Mouse (Mus musculus) MEL (cell line): ENCODE measurements at regions not wholly inside any gene's neighbourhood (a gene's known extent, or its start where the extent isn't known, plus 50 kb on each side); places are given as distances from the start of the nearest gene placed in this dataset.

ENCODE experiments used
- DNase-seq: peaks from one replicate; pipeline ENCODE4 v3.0.0; 2011; ENCODE audit warnings: low read depth, low spot score
- H3K27ac ChIP-seq: 2 replicates; pipeline ENCODE4 v1.5.1; 2012; ENCODE audit warnings: low read depth, mild to moderate bottlenecking, control low read depth, low read length, moderate library complexity; ENCODE audit not compliant: control insufficient read depth
- H3K27me3 ChIP-seq, 2 experiments: fragments of 150-350 bp in 1 of 2; sonication (generic) in 1 of 2; 2 replicates each; pipeline ENCODE4 v1.6.1; 2012; ENCODE audit warnings: low read length in 2 of 2, mild to moderate bottlenecking in 2 of 2, improper control_type of control experiment in 1 of 2, moderate library complexity in 1 of 2; ENCODE audit not compliant: insufficient read depth in 2 of 2, control insufficient read depth in 1 of 2
- H3K36me3 ChIP-seq, 2 experiments: 2 replicates each; pipeline ENCODE4 v1.6.1; 2012 to 2014; ENCODE audit warnings: low read length in 2 of 2, improper control_type of control experiment in 1 of 2, inconsistent platforms in 1 of 2, mild to moderate bottlenecking in 1 of 2; ENCODE audit not compliant: insufficient read depth in 2 of 2, control insufficient read depth in 1 of 2
- H3K4me1 ChIP-seq, 2 experiments: fragments of 150-350 bp in 1 of 2; sonication (generic) in 1 of 2; 2 replicates each; pipeline ENCODE4 v1.6.1; 2012; ENCODE audit warnings: low read length in 2 of 2, improper control_type of control experiment in 1 of 2, mild to moderate bottlenecking in 1 of 2; ENCODE audit not compliant: insufficient read depth in 2 of 2, control insufficient read depth in 1 of 2
- H3K4me3 ChIP-seq, 2 experiments: fragments of 150-350 bp in 1 of 2; sonication (generic) in 1 of 2; 2 replicates each; pipeline ENCODE4 v1.5.1; 2012; ENCODE audit warnings: low read depth in 2 of 2, low read length in 2 of 2, mild to moderate bottlenecking in 2 of 2, moderate library complexity in 2 of 2, control low read depth in 1 of 2, improper control_type of control experiment in 1 of 2; ENCODE audit not compliant: control insufficient read depth in 1 of 2, insufficient read depth in 1 of 2
- H3K79me2 ChIP-seq: 2 replicates; pipeline ENCODE4 v1.6.1; 2012; ENCODE audit warnings: mild to moderate bottlenecking, low read length, moderate library complexity; ENCODE audit not compliant: control insufficient read depth, poor library complexity, insufficient read depth
- H3K9ac ChIP-seq: 2 replicates; pipeline ENCODE4 v1.6.1; 2012; ENCODE audit warnings: low read depth, mild to moderate bottlenecking, control low read depth, low read length, moderate library complexity; ENCODE audit not compliant: control insufficient read depth, poor library complexity, severe bottlenecking
- H3K9me3 ChIP-seq: fragments of 150-350 bp; sonication (generic); replicated peaks from 2 replicates; pipeline ENCODE4 v1.6.1; 2012; ENCODE audit warnings: mild to moderate bottlenecking, low read length, improper control_type of control experiment, moderate library complexity; ENCODE audit not compliant: insufficient read depth
- E2F4 ChIP-seq: IDR thresholded peaks from 2 replicates; pipeline ENCODE4 v1.6.1; 2011; ENCODE audit warnings: low read depth, low read length, improper control_type of control experiment, borderline replicate concordance
- EP300 ChIP-seq, 2 experiments: IDR thresholded peaks; 2 replicates each; pipeline ENCODE4 v1.6.1; 2011; ENCODE audit warnings: improper control_type of control experiment in 2 of 2, low read length in 2 of 2, low read depth in 1 of 2, mild to moderate bottlenecking in 1 of 2
- JUND ChIP-seq: IDR thresholded peaks from 2 replicates; pipeline ENCODE4 v1.6.1; 2011; ENCODE audit warnings: low read depth, mild to moderate bottlenecking, improper control_type of control experiment, low read length
- MAFK ChIP-seq: IDR thresholded peaks from 2 replicates; pipeline ENCODE4 v1.6.1; 2011; ENCODE audit warnings: low read depth, mild to moderate bottlenecking, low read length, improper control_type of control experiment, borderline replicate concordance
- MAX ChIP-seq: IDR thresholded peaks from 2 replicates; pipeline ENCODE4 v1.6.1; 2011; ENCODE audit warnings: low read length, improper control_type of control experiment
- NRF1 ChIP-seq: IDR thresholded peaks from 2 replicates; pipeline ENCODE4 v1.6.1; 2014; ENCODE audit warnings: low read depth, mild to moderate bottlenecking, inconsistent platforms, low read length, improper control_type of control experiment, moderate library complexity; ENCODE audit not compliant: poor library complexity, insufficient read depth, severe bottlenecking
- POLR2A ChIP-seq, 2 experiments: IDR thresholded peaks; 2 replicates each; pipeline ENCODE4 v1.6.1; 2011 to 2012; ENCODE audit warnings: low read length in 2 of 2, mild to moderate bottlenecking in 2 of 2, control low read depth in 1 of 2, improper control_type of control experiment in 1 of 2, low read depth in 1 of 2, moderate library complexity in 1 of 2; ENCODE audit not compliant: control insufficient read depth in 1 of 2, insufficient read depth in 1 of 2, poor library complexity in 1 of 2
- POLR2AphosphoS2 ChIP-seq: IDR thresholded peaks from 2 replicates; pipeline ENCODE4 v1.6.1; 2011; ENCODE audit warnings: low read length, improper control_type of control experiment
- POLR2AphosphoS5 ChIP-seq: IDR thresholded peaks from 2 replicates; pipeline ENCODE4 v1.6.1; 2012; ENCODE audit warnings: low read depth, borderline replicate concordance, mild to moderate bottlenecking, inconsistent platforms, low read length, moderate library complexity, mixed read lengths
- SIN3A ChIP-seq: IDR thresholded peaks from 2 replicates; pipeline ENCODE4 v1.6.1; 2012; ENCODE audit warnings: low read length, improper control_type of control experiment, inconsistent platforms
- SMC3 ChIP-seq: IDR thresholded peaks from 2 replicates; pipeline ENCODE4 v1.6.1; 2011; ENCODE audit warnings: low read depth, low read length, improper control_type of control experiment
- USF1 ChIP-seq: IDR thresholded peaks from 2 replicates; pipeline ENCODE4 v1.6.1; 2014; ENCODE audit warnings: low read depth, mild to moderate bottlenecking, inconsistent platforms, low read length, improper control_type of control experiment, moderate library complexity
- ZMIZ1 ChIP-seq: IDR thresholded peaks from 2 replicates; pipeline ENCODE4 v1.6.1; 2012; ENCODE audit warnings: low read depth, mild to moderate bottlenecking, inconsistent platforms, low read length, improper control_type of control experiment, moderate library complexity

DNA sequence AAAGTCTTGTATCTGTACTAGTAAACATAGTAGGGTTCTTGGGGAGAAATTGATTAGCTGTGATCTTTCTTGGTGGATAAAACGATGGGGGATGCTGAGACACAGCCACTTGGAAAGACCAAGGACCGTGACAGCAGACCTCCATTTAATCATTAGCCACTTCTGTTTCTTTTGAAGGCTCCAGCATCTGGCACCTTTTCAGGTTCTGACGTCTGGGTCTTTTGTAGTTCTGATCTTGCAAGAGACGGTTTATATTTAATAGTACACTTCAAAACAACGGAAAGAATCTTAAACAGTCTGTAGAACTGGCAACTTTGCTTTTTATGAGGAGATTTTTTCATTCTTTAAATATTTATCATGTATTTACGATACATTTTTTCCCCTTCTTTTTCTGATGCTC, 116.6 kb upstream of the 9330182O14Rik start:
- no peak for DNase-seq
- Histone ChIP-seq H3K36me3 (no peaks in the 10 kb centered on the region), H3K27ac (no peak overlapping the region), H3K79me2 (no peaks in the 10 kb centered on the region), H3K27me3 (peaks cover 0 to 1% of the 10 kb centered on the region in 2 experiments; a peak in 2 of 4 replicates), H3K9ac (no peak overlapping the region), H3K4me3 (no peak overlapping the region), H3K4me1 (no peaks in the 10 kb centered on the region; a peak in 1 of 4 replicates), H3K9me3 (no peaks in the 10 kb centered on the region)
- TF ChIP-seq POLR2A (IDR thresholded peaks at IDR 0.05; ENCODE audit: control insufficient read depth in 1 of 2, insufficient read depth in 1 of 2, low read depth in 1 of 2, low read length in 2 of 2, poor library complexity in 1 of 2) (no peak), SIN3A (no peak), E2F4 (no peak), EP300 (IDR thresholded peaks at IDR 0.05; ENCODE audit: low read depth in 1 of 2, low read length in 2 of 2) (no peak)

DNA sequence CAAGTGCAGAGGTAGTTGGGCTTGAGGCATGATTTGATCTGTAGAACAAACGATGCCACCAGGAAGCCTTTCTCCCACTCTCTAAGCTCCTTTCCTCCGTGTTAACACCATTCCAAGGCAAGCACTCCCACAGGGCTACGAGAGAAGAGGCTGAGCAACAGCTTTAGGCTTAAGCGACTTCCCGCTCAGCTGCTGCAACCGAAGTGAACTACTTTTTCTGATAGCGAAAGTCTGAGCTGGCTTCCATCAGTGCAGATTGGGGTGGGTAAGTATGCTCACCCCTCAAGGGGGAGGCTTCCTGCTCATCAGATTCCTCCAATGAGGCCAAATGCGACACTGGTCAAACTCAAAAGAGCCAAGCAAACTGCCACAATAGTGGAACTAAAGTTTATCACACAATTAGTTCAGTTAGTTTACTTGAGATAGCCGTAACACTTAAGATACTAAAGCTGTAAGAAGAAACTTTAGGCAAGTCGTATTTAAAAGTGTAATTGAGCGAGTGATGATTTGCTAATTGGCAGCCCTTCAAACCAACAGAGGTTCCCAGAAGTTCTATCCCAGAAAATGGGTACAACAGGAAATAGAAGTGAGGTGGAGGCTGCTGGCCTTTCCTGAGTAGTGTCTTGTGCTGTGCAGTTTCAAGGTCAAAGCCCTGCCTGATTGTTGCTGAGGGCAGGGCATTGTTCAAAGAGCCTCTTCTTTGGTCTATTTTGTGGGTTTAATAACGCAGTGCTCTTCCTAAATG, 115.9 kb upstream of the 9330182O14Rik start:
- no peak overlapping the region for H3K4me3 ChIP-seq
- DNase-seq: no peak
- TF ChIP-seq SMC3: no peak
- no peak for TF ChIP-seq MAFK
- no peak for TF ChIP-seq ZMIZ1
- no peak for TF ChIP-seq USF1
- no peak for TF ChIP-seq POLR2AphosphoS2
- TF ChIP-seq POLR2AphosphoS5: no peak
- no peak for TF ChIP-seq MAX
- no peak for TF ChIP-seq JUND
- no peak for TF ChIP-seq EP300 (IDR thresholded peaks at IDR 0.05; ENCODE audit: low read depth in 1 of 2, low read length in 2 of 2)
- TF ChIP-seq SIN3A: no peak
- H3K4me1 ChIP-seq: no peaks in the 10 kb centered on the region; a peak in 1 of 4 replicates
- no peaks in the 10 kb centered on the region for H3K9me3 ChIP-seq
- H3K36me3 ChIP-seq: no peaks in the 10 kb centered on the region
- no peak overlapping the region for H3K9ac ChIP-seq
- no peaks in the 10 kb centered on the region for H3K79me2 ChIP-seq
- peaks cover 0 to 1% of the 10 kb centered on the region in 2 experiments; a peak in 2 of 4 replicates for H3K27me3 ChIP-seq
- H3K27ac ChIP-seq: no peak overlapping the region

DNA sequence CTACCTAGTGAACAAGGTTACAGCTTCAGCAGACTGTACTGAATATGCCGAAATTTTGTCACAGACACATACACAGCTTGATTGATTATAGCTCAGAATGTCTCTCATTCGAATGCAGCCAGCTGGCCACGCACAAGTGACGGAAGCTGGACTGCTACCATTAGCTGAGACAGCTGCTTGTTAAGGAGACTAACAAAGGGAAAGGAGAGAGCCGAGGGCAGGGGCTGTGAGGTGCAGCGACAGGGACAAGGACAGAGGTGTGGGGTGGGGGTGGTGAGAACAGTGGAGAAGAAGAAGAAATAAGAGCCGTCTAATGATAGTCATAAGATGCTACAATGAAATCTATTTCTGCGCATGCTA, 115.4 kb upstream of the 9330182O14Rik start:
- Histone ChIP-seq H3K9me3 (no peaks in the 10 kb centered on the region), H3K36me3 (no peaks in the 10 kb centered on the region), H3K9ac (no peak overlapping the region), H3K4me3 (no peak overlapping the region), H3K79me2 (no peaks in the 10 kb centered on the region), H3K27ac (no peak overlapping the region), H3K4me1 (no peaks in the 10 kb centered on the region; a peak in 1 of 4 replicates), H3K27me3 (peaks cover 0 to 1% of the 10 kb centered on the region in 2 experiments; a peak in 2 of 4 replicates)
- TF ChIP-seq NRF1: no peak
- DNase-seq: no peak
